Mouse (Mus musculus): ENCODE data around the gene Bphl. TPM values are rescaled to one million over a fixed set of nuclear protein-coding genes. Genes with fewer than 3 reads are reported as not detected.

Bphl gene
- polyA plus RNA-seq, 1 experiment from 2014 or later = 46.1 TPM

- Histone ChIP-seq H3K9ac (replicated peaks) (no peak overlapping the region), H3K27me3 (no peaks in the 10 kb centered on the region), H3K27ac (no peak overlapping the region), H3K9me3 (no peaks in the 10 kb centered on the region), H3K4me3 (replicated peaks) (no peak overlapping the region), H3K4me1 (replicated peaks) (no peaks in the 10 kb centered on the region), H3K36me3 (no peaks in the 10 kb centered on the region), H3K4me2 (no peak overlapping the region)
- ATAC-seq (ENCODE audit: insufficient number of reproducible peaks, insufficient read depth, low FRiP score, low TSS enrichment, low read depth) = no peak
- WGBS = 60% methylated on average over 4 of the region's 4 CpGs
These were observed 72.3 kb downstream of the Bphl start for GRCm38 (mm10) chr13:34109677-34110058.

- no peak for ATAC-seq (ENCODE audit: insufficient number of reproducible peaks, insufficient read depth, low FRiP score, low TSS enrichment, low read depth)
- WGBS = 66% methylated on average over 5 of the region's 5 CpGs
These were observed 73.6 kb downstream of the Bphl start for GRCm38 (mm10) chr13:34111019-34111418.

GRCm38 (mm10) chr13:34111878-34112277 is 74.5 kb downstream of the Bphl start:
- no peak for ATAC-seq (ENCODE audit: insufficient number of reproducible peaks, insufficient read depth, low FRiP score, low TSS enrichment, low read depth)
- Histone ChIP-seq H3K4me2 (no peak overlapping the region), H3K9ac (replicated peaks) (no peak overlapping the region), H3K27me3 (no peaks in the 10 kb centered on the region), H3K27ac (no peak overlapping the region), H3K4me1 (replicated peaks) (no peaks in the 10 kb centered on the region), H3K9me3 (no peaks in the 10 kb centered on the region), H3K36me3 (no peaks in the 10 kb centered on the region), H3K4me3 (replicated peaks) (no peak overlapping the region)
- WGBS = 87% methylated on average over 3 of the region's 3 CpGs

More at GRCm38 (mm10) chr13:34111019-34111418, 73.6 kb downstream of the Bphl start:
- no peak overlapping the region for H3K4me2 ChIP-seq
- no peak overlapping the region for H3K9ac ChIP-seq (replicated peaks)
- H3K36me3 ChIP-seq = no peaks in the 10 kb centered on the region
- H3K4me1 ChIP-seq (replicated peaks) = no peaks in the 10 kb centered on the region
- no peak overlapping the region for H3K27ac ChIP-seq
- no peaks in the 10 kb centered on the region for H3K27me3 ChIP-seq
- H3K9me3 ChIP-seq = no peaks in the 10 kb centered on the region
- no peak overlapping the region for H3K4me3 ChIP-seq (replicated peaks)

- no peaks in the 10 kb centered on the region for H3K4me1 ChIP-seq (replicated peaks)
- no peak overlapping the region for H3K4me3 ChIP-seq (replicated peaks)
- H3K27ac ChIP-seq = no peak overlapping the region
- WGBS = 86% methylated on average over 5 of the region's 5 CpGs
- no peaks in the 10 kb centered on the region for H3K27me3 ChIP-seq
- no peaks in the 10 kb centered on the region for H3K9me3 ChIP-seq
- H3K36me3 ChIP-seq = no peaks in the 10 kb centered on the region
- ATAC-seq (ENCODE audit: insufficient number of reproducible peaks, insufficient read depth, low FRiP score, low TSS enrichment, low read depth) = no peak
- H3K9ac ChIP-seq (replicated peaks) = no peak overlapping the region
- H3K4me2 ChIP-seq = no peak overlapping the region
These were observed 75.1 kb downstream of the Bphl start for GRCm38 (mm10) chr13:34112369-34113081.

- 94% methylated on average over 3 of the region's 3 CpGs for WGBS
- Histone ChIP-seq H3K9me3 (no peaks in the 10 kb centered on the region), H3K4me3 (replicated peaks) (no peak overlapping the region), H3K9ac (replicated peaks) (no peak overlapping the region), H3K27me3 (no peaks in the 10 kb centered on the region), H3K4me1 (replicated peaks) (no peaks in the 10 kb centered on the region), H3K4me2 (no peak overlapping the region), H3K27ac (no peak overlapping the region), H3K36me3 (no peaks in the 10 kb centered on the region)
- ATAC-seq (ENCODE audit: insufficient number of reproducible peaks, insufficient read depth, low FRiP score, low TSS enrichment, low read depth) = no peak
These were observed 75.7 kb downstream of the Bphl start for GRCm38 (mm10) chr13:34113086-34113485.

- Histone ChIP-seq H3K9me3 (no peaks in the 10 kb centered on the region), H3K36me3 (no peaks in the 10 kb centered on the region), H3K27ac (no peak overlapping the region), H3K4me2 (no peak overlapping the region), H3K9ac (replicated peaks) (no peak overlapping the region), H3K27me3 (no peaks in the 10 kb centered on the region), H3K4me3 (replicated peaks) (no peak overlapping the region), H3K4me1 (replicated peaks) (no peaks in the 10 kb centered on the region)
- ATAC-seq (ENCODE audit: insufficient number of reproducible peaks, insufficient read depth, low FRiP score, low TSS enrichment, low read depth) = no peak
- 62% methylated on average over 4 of the region's 4 CpGs for WGBS
These were observed 77.3 kb downstream of the Bphl start for GRCm38 (mm10) chr13:34114654-34115053.

GRCm38 (mm10) chr13:34116508-34116907 is 79.1 kb downstream of the Bphl start:
- H3K27me3 ChIP-seq = no peaks in the 10 kb centered on the region
- ATAC-seq (ENCODE audit: insufficient number of reproducible peaks, insufficient read depth, low FRiP score, low TSS enrichment, low read depth) = no peak
- H3K27ac ChIP-seq = no peak overlapping the region
- H3K9me3 ChIP-seq = no peaks in the 10 kb centered on the region
- 81% methylated on average over 6 of the region's 6 CpGs for WGBS
- no peak overlapping the region for H3K4me2 ChIP-seq
- no peak overlapping the region for H3K4me3 ChIP-seq (replicated peaks)
- no peak overlapping the region for H3K9ac ChIP-seq (replicated peaks)
- H3K4me1 ChIP-seq (replicated peaks) = no peaks in the 10 kb centered on the region
- H3K36me3 ChIP-seq = no peaks in the 10 kb centered on the region

GRCm38 (mm10) chr13:34118816-34119215 is 81.4 kb downstream of the Bphl start:
- no peak for ATAC-seq (ENCODE audit: insufficient number of reproducible peaks, insufficient read depth, low FRiP score, low TSS enrichment, low read depth)
- Histone ChIP-seq H3K27me3 (no peaks in the 10 kb centered on the region), H3K36me3 (peaks cover 4% of the 10 kb centered on the region), H3K27ac (no peak overlapping the region), H3K4me2 (no peak overlapping the region), H3K9ac (replicated peaks) (no peak overlapping the region), H3K4me3 (replicated peaks) (no peak overlapping the region), H3K9me3 (no peaks in the 10 kb centered on the region), H3K4me1 (replicated peaks) (no peaks in the 10 kb centered on the region)
- WGBS = 80% methylated on average over 4 of the region's 4 CpGs

- H3K4me2 ChIP-seq = no peak overlapping the region
- H3K36me3 ChIP-seq = peaks cover 10% of the 10 kb centered on the region
- H3K27me3 ChIP-seq = no peaks in the 10 kb centered on the region
- H3K9ac ChIP-seq (replicated peaks) = no peak overlapping the region
- ATAC-seq (ENCODE audit: insufficient number of reproducible peaks, insufficient read depth, low FRiP score, low TSS enrichment, low read depth) = no peak
- H3K27ac ChIP-seq = no peak overlapping the region
- H3K4me3 ChIP-seq (replicated peaks) = no peak overlapping the region
- 74% methylated on average over 4 of the region's 4 CpGs for WGBS
- H3K4me1 ChIP-seq (replicated peaks) = no peaks in the 10 kb centered on the region
- no peaks in the 10 kb centered on the region for H3K9me3 ChIP-seq
These were observed 82.0 kb downstream of the Bphl start for GRCm38 (mm10) chr13:34119406-34119805.

- WGBS = 96% methylated on average over 2 of the region's 2 CpGs
- ATAC-seq (ENCODE audit: insufficient number of reproducible peaks, insufficient read depth, low FRiP score, low TSS enrichment, low read depth) = no peak
- Histone ChIP-seq H3K27me3 (no peaks in the 10 kb centered on the region), H3K9me3 (no peaks in the 10 kb centered on the region), H3K4me1 (replicated peaks) (no peaks in the 10 kb centered on the region; the same call in 1 of the 2 replicates), H3K27ac (no peak overlapping the region), H3K9ac (replicated peaks) (no peak overlapping the region), H3K4me2 (no peak overlapping the region), H3K4me3 (replicated peaks) (no peak overlapping the region), H3K36me3 (peaks cover 15% of the 10 kb centered on the region)
These were observed 83.1 kb downstream of the Bphl start for GRCm38 (mm10) chr13:34120536-34120935.

Data from limb, embryonic 12.5 days (tissue).